Mouse (Mus musculus) stomach, postnatal 0 days (tissue): Measurements from ENCODE around the gene Cpvl.

Source experiments
- CTCF ChIP-seq: IDR thresholded peaks from 2 replicates; pipeline ENCODE4 v1.5.1; 2016; ENCODE audit warnings: antibody characterized with exemption, low read depth, mild to moderate bottlenecking, moderate library complexity
- EP300 ChIP-seq: optimal IDR thresholded peaks from 2 replicates; pipeline ENCODE3; 2016; ENCODE audit warnings: antibody characterized with exemption

- TF ChIP-seq CTCF (no peak), EP300 (no peak)
Measured at GRCm38 (mm10) chr6:53854226-53854625, 124.2 kb downstream of the Cpvl start.
